In the genomic region with DNA sequence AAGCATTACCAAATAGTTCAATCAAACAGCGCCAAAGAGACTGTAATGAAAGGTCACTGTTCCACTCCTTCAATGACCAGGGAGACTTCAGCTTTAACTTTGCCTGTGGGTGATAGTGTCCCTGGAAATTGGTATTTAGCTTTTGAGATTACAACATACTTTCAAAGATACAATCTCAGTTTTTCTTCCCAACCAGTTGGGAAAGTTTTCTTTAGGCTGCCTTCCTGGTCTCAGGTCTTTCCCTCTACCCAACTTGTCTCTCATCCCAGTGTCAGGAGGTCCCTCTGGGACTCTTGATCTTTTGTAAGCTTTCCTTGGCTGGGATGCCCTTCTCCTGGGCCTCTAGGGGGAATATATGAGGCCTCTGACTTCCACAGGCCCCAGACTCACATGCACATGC, we compare ENCODE assay signal across 21 mouse cellular contexts. TPM values are rescaled to one million over a fixed set of nuclear protein-coding genes. Genes with fewer than 3 reads are reported as not detected.
A peak's percentile ranks its signal among the peaks of the same experiment; 100 is the strongest.
DNase-seq lines count a peak whose midpoint lies in the region; ATAC-seq and TF ChIP-seq lines count a peak whose summit lies in the region.
"Had no signal": no experiment of that assay in that cellular context is flagged by ENCODE, and none has a peak within 500 bp of the region (broad histone marks: within the 10 kb centered on the region; RNA-seq: fewer than 3 reads in every experiment).

No protein-coding gene starts in this region.

- TF ChIP-seq CTCF in forebrain, postnatal 0 days (IDR thresholded peaks at IDR 0.05; ENCODE audit: low read depth), result no peak

- WGBS in heart, embryonic 11.5 days (ENCODE audit: insufficient replicate concordance), result 100% methylated on average over 1 of the region's 1 CpGs
- WGBS in forebrain, postnatal 0 days, result 98% methylated on average over 1 of the region's 1 CpGs

- no peak overlapping the region for H3K4me3 ChIP-seq in heart, embryonic 11.5 days (ENCODE audit: low read depth, low read length)
- H3K4me3 ChIP-seq in forebrain, postnatal 0 days (ENCODE audit: low read depth, low read length), result no peak overlapping the region
- H3K4me3 ChIP-seq: embryonic facial prominence, embryonic 10.5 days; embryonic facial prominence, embryonic 12.5 days; erythroblast, embryonic 14.5 days; forebrain, embryonic 13.5 days; forebrain, embryonic 15.5 days had no signal

- H3K9me3 ChIP-seq in heart, embryonic 11.5 days (replicated peaks; ENCODE audit: control insufficient read depth, low read length), result no peaks in the 10 kb centered on the region
- H3K9me3 ChIP-seq in forebrain, postnatal 0 days (ENCODE audit: low read length), result no peaks in the 10 kb centered on the region
- H3K9me3 ChIP-seq: forebrain, embryonic 15.5 days had no signal

- H3K27me3 ChIP-seq in heart, embryonic 11.5 days (ENCODE audit: control insufficient read depth, insufficient read depth, low read length), result no peaks in the 10 kb centered on the region
- H3K27me3 ChIP-seq in forebrain, postnatal 0 days (ENCODE audit: insufficient read depth, low read length), result no peaks in the 10 kb centered on the region
- H3K27me3 ChIP-seq: embryonic facial prominence, embryonic 12.5 days; forebrain, embryonic 13.5 days; forebrain, embryonic 15.5 days; Patski had no signal

- no peak for ATAC-seq in heart, embryonic 11.5 days (replicated peaks; ENCODE audit: insufficient number of reproducible peaks, low FRiP score, low TSS enrichment)
- no peak for ATAC-seq in forebrain, postnatal 0 days
- ATAC-seq: activated CD4-positive, CD25-positive, alpha-beta regulatory T cell, adult 4 months; forebrain, embryonic 13.5 days; forebrain, embryonic 15.5 days; Patski had no signal

- no peaks in the 10 kb centered on the region for H3K4me1 ChIP-seq in heart, embryonic 11.5 days (ENCODE audit: control insufficient read depth, insufficient read depth, low read length)
- no peaks in the 10 kb centered on the region for H3K4me1 ChIP-seq in forebrain, postnatal 0 days (ENCODE audit: insufficient read depth)
- H3K4me1 ChIP-seq: embryonic facial prominence, embryonic 10.5 days; embryonic facial prominence, embryonic 12.5 days; forebrain, embryonic 13.5 days; forebrain, embryonic 15.5 days had no signal

- H3K9ac ChIP-seq in heart, embryonic 11.5 days (ENCODE audit: low read depth, low read length), result no peak overlapping the region
- no peak overlapping the region for H3K9ac ChIP-seq in forebrain, postnatal 0 days
- H3K9ac ChIP-seq: embryonic facial prominence, embryonic 12.5 days; forebrain, embryonic 13.5 days; forebrain, embryonic 15.5 days had no signal

- no peak overlapping the region for H3K27ac ChIP-seq in heart, embryonic 11.5 days (ENCODE audit: low read depth, low read length)
- no peak overlapping the region for H3K27ac ChIP-seq in forebrain, postnatal 0 days (ENCODE audit: low read depth, low read length)
- H3K27ac ChIP-seq: embryonic facial prominence, embryonic 10.5 days; embryonic facial prominence, embryonic 12.5 days; forebrain, embryonic 13.5 days; forebrain, embryonic 15.5 days had no signal

- H3K36me3 ChIP-seq in heart, embryonic 11.5 days (ENCODE audit: control insufficient read depth, insufficient read depth, low read length), result no peaks in the 10 kb centered on the region
- H3K36me3 ChIP-seq in forebrain, postnatal 0 days (ENCODE audit: insufficient read depth), result peaks cover 3% of the 10 kb centered on the region; the same call in 1 of the 2 replicates
- H3K36me3 ChIP-seq: forebrain, embryonic 15.5 days had no signal

- peak; percentile 74 for DNase-seq in heart, adult 11 months
- peak; percentile 28 for DNase-seq in adipocyte (ENCODE audit: low spot score)
- DNase-seq in fat pad, adult 2 months (ENCODE audit: extremely low read depth, low read depth, low spot score), result peak; percentile 98
- DNase-seq in ovary, adult 18-20 months (ENCODE audit: low spot score), result no peak
- no peak for DNase-seq in thymus, adult 18-20 months
- DNase-seq in forebrain, postnatal 0 days, result no peak
- DNase-seq: adrenal gland, adult 2 months; adrenal gland, postnatal 25 days; cerebellum, adult 11 months; cerebellum, adult 18-20 months; cerebellum, adult 8-10 months; cerebellum, adult 9-11 months; cerebellum, postnatal 25 days had no signal

- no peak overlapping the region for H3K4me2 ChIP-seq in heart, embryonic 11.5 days
- H3K4me2 ChIP-seq in forebrain, postnatal 0 days (ENCODE audit: low read depth), result no peak overlapping the region
- H3K4me2 ChIP-seq: embryonic facial prominence, embryonic 12.5 days; forebrain, embryonic 13.5 days; forebrain, embryonic 15.5 days had no signal

RNA-seq across cellular contexts. Expression of a gene that starts 29.7 kb away (rescaled TPM):
- 13.7 and 17.4 TPM in 2 replicates for polyA plus RNA-seq in heart, embryonic 11.5 days (2014; fragmentation: Nextera tagmentation; extraction: Ambion mirVana)
- total RNA-seq in forebrain, postnatal 0 days (2014; rRNA removed), result 0.62 and 1.5 TPM in 2 replicates
- 1.1 and 1.4 TPM in 2 replicates for polyA plus RNA-seq in forebrain, postnatal 0 days (2015; fragmentation: Nextera tagmentation; extraction: Ambion mirVana)
- polyA plus RNA-seq: activated CD4-positive, CD25-positive, alpha-beta regulatory T cell, adult 4 months had no signal

Comparison
In these comparisons a context has a peak if more than half of its experiments do, and no peak if none do; other contexts are left out.
1. DNase-seq: peak in heart, adult 11 months (single experiment), adipocyte (single experiment) and fat pad, adult 2 months (single experiment); none in ovary, adult 18-20 months (single experiment), thymus, adult 18-20 months (0 of 2) and forebrain, postnatal 0 days (single experiment).